Mouse (Mus musculus) bone marrow macrophage, adult 2 months (primary cell): ENCODE measurements at regions not wholly inside any gene's neighbourhood (a gene's known extent, or its start where the extent isn't known, plus 50 kb on each side); places are given as distances from the start of the nearest gene placed in this dataset.

Experiments
- CTCF ChIP-seq: IDR thresholded peaks from 2 replicates; pipeline ENCODE4 v1.5.1; 2012; ENCODE audit warnings: low read depth, mild to moderate bottlenecking, low read length, moderate library complexity
- POLR2A ChIP-seq: IDR thresholded peaks from 2 replicates; pipeline ENCODE4 v1.6.1; 2012; ENCODE audit warnings: mild to moderate bottlenecking, low read depth, low read length, borderline replicate concordance

DNA sequence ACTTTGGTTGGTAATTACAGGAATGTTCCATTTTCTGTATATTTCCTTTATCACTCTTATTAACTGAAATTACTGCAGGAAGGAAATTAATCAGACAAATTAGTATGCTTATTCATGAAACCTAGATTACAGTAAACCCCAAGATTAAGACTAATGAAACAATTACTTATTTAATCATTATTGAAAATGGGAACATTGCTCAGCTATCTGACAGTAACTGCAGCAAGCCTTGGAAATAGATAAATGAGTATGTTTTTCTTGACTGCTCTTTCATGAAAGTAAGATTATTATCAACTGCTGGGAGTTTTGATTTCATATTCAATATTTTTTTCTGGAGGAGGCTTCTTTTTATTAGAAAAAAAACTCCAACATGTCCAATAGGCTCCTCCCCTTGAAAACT is 230.8 kb upstream of the Mmadhc start:
- no peak for TF ChIP-seq POLR2A
- no peak for TF ChIP-seq CTCF
